Mouse (Mus musculus): ENCODE measurements around the gene Sds.

Gene Sds

GRCm38 (mm10) chr5:120476296-120476695 lies at the start of gene Sds:
Gene Sds (plus strand): TSS chr5:120476526.
- no peak for DNase-seq (ENCODE audit: low spot score in 2 of 2)

DNA sequence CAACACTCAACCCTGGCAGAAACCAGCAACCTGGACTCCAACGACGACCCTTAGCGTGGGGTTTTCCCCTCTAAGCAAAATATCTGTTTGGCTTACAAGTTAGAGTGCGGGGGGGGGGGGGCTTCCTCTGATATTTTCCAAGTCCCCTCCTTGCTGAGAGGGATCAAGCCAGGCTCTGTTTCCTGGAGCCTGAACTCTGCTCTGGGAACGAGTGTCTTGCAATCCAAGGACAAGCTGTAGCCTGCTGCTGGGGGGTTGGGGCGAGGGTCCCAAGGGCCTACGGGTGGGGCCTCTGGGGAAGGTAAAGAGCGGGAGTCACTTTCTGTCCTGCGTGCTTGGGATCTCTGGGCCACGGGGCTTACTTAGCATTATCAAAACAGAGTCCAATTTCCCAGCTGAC lies 49.8 kb upstream of the Sds start:
- DNase-seq (ENCODE audit: low spot score in 2 of 2) = no peak

- DNase-seq (ENCODE audit: low spot score in 2 of 2) = no peak
Observed at GRCm38 (mm10) chr5:120427451-120427938, 48.8 kb upstream of the Sds start.

GRCm38 (mm10) chr5:120428189-120428838 lies 48.0 kb upstream of the Sds start:
- DNase-seq (ENCODE audit: low spot score in 2 of 2) = no peak

- DNase-seq (ENCODE audit: low spot score in 2 of 2) = no peak
Observed at GRCm38 (mm10) chr5:120428990-120429389, 47.3 kb upstream of the Sds start.

DNA sequence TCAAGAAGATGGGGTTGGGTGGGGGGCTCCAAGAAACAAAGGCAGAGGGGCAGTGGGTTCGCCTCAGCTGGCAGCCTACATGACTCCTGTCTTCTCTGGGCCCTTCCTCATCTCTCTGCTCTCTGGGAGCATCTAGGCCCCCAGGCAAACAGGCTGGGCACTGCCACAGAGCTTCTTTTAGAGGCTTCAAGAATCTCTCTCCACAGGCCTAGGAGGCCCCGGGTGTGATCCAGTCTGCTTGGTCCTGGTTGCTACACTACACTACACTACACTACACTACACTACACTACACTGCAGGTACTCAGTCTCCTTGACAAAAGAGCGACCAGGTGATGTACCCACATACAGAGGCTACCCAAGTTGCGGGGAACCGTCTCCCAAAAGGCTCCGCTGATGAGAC lies 46.6 kb upstream of the Sds start:
- no peak for DNase-seq (ENCODE audit: low spot score in 2 of 2)

DNA sequence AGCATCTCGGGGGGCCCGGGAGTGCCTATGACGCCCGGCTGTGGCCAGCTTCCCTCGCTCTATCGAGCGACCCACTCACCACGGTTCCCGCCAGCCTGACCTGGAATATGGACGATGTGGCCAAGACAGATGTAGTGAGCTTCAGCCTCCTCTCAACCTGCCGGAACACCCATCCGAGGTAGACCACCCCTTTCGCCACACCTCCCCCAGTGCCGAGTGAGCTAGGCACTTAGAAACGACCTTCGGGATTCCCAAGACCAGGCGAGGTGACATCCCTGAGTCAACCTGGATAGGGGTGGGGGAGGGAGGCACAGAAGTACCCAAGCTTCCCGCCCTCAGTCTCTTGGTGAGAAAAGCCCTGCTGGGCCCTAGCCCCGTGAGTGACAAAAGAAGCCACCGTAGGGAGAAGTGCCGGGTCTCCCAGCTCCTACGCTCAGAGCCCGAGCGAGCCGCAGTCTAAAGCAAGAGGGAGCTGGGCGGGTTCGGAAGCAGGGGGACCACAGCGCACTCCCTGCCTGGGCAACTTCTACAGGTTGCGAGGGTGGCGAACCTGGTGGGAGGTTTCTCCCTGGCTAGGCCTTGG lies 45.2 kb upstream of the Sds start:
- no peak for DNase-seq (ENCODE audit: low spot score in 2 of 2)

DNA sequence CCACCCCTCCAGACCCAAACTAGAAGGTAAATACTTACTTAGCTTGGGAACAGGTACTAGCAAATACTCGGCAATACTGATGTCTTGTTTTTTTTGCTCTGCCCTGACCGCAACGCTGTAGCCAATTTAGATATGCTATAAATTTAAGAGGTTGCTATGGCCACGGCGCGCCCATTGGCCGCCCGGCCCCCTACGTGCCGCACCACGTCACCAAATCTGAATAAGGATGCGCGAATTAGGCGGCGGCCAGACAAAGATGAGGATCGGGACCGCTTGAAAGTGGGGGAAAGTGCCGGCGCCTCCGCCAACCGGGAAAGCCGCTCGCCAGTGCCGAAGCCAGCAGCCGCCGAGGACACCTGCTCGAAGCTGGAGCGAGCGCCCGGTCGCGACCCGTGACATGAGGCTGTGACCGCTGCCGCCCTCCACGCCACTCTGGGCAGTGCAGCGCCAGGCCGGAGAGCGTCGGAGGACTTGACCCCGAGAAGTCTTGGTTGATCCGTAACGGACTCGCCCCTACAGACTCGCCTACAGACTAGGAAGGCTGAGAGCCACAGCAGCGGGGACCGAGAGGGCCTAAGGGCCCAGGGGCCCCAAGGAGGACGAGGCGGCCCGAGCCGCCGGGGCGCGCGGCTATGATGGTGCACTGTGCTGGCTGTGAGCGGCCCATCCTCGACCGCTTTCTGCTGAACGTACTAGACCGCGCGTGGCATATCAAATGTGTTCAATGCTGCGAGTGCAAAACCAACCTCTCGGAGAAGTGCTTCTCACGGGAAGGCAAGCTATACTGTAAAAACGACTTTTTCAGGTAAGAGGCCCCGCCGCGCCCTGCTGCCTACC lies 44.5 kb upstream of the Sds start, which contains the start of gene Lhx5:
TSS of gene Lhx5 (plus strand) at position 51 of the 837 bp plus-strand sequence.
- DNase-seq (ENCODE audit: low spot score in 2 of 2) = peak in 1 of 2 experiments; percentile 51

DNA sequence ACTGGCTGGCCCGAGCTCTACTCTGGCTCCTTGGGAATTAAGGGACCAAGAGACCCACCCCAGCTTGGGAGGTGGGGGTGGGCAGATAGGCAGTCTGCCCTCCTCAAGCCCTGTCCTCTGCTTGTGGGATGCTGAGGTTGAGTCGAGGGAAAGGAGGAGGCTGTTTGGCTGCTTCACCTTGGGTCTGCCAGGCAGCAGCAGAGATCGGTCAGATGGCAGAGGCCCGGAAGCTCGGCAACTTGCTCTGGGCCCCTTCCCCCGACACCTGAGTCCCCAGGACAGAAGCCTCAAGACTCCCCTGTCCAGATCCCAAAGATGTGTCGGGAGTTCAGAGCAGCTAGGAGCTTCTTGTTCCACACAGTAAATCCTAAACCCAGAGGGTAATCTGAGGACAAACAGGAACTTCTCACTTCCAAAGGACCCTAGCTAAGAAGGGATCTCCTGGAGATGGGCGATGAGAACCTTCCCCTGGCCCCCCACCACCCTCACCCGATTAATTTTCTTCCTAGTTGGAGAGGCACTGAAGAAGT lies 43.8 kb upstream of the Sds start:
- DNase-seq (ENCODE audit: low spot score in 2 of 2) = no peak

GRCm38 (mm10) chr5:120433135-120433760 lies 43.1 kb upstream of the Sds start:
- DNase-seq (ENCODE audit: low spot score in 2 of 2) = no peak

DNA sequence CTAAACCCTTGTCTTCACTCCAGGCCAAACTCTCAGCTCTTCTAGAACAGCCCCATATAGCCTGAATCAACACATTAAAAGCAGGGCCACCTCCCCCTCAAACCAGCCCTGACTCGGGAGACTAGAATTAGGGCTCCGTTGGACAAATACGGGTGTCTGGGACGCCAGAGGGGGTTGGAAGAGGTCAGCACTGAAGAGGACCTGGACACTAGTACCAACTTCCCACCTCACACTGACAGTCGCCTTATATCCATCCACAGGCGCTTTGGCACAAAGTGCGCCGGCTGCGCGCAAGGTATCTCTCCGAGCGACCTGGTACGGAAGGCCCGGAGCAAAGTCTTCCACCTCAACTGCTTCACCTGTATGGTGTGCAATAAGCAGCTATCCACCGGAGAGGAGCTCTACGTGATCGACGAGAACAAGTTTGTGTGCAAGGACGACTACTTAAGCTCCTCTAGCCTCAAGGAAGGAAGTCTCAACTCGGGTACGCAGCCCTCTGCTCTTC lies 42.0 kb upstream of the Sds start:
- DNase-seq (ENCODE audit: low spot score in 2 of 2) = no peak

GRCm38 (mm10) chr5:120435006-120435681 lies 41.2 kb upstream of the Sds start:
- DNase-seq (ENCODE audit: low spot score in 2 of 2) = no peak

- no peak for DNase-seq (ENCODE audit: low spot score in 2 of 2)
Observed at GRCm38 (mm10) chr5:120435731-120436501, 40.4 kb upstream of the Sds start.

DNA sequence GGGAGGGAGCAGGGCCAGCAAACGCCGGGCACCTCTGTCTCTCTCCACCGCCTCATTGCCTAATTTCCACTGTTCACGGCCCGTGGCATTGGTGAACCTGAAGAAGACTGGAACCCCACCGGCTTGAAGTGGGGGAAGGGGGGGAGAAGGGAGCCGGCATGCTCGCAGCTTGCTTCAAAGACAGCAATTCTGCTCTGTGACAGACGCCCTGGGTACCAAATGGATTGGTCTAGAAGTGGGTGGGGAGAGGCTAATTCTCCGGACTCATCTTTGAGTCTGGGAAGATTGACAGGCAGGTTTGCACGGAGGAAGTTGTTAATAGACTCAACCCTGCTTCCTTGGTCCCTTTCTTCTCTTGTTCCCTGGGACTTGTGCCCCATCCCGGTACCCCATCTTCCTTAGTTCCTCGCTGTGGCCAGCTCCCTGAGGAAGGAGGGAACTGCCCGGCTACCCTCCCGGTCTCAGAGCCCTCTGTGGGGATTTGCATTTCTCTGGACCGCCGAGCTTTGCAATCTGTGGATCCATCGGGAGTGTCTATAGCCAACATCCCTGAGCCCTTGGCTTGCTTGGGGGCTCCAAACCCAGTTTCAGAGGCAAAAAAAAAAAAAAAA lies 39.3 kb upstream of the Sds start:
- DNase-seq (ENCODE audit: low spot score in 2 of 2) = no peak

- no peak for DNase-seq (ENCODE audit: low spot score in 2 of 2)
Observed at GRCm38 (mm10) chr5:120437539-120437938, 38.8 kb upstream of the Sds start.

DNA sequence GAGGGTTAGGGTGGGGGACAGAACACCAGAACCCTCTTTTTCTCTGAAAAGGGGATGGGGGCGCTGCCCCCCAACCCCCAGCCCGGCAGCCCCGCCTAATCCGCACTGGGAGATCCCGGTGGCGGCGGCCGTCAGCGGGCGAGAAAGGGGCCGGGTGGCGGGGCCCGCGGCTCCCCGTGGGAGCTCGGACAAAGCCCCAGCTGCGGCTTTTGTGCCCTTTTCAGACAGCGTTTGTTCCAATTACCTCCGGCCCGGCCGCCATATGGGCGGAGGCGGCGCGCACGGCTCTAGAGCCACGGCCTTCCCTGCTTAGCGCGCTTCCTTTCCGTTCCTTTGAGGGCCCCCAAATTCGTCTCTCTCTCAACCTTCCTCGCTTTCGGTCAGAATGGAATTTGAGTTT lies 38.3 kb upstream of the Sds start:
- no peak for DNase-seq (ENCODE audit: low spot score in 2 of 2)

GRCm38 (mm10) chr5:120438469-120438868 lies 37.9 kb upstream of the Sds start:
- DNase-seq (ENCODE audit: low spot score in 2 of 2) = no peak

DNA sequence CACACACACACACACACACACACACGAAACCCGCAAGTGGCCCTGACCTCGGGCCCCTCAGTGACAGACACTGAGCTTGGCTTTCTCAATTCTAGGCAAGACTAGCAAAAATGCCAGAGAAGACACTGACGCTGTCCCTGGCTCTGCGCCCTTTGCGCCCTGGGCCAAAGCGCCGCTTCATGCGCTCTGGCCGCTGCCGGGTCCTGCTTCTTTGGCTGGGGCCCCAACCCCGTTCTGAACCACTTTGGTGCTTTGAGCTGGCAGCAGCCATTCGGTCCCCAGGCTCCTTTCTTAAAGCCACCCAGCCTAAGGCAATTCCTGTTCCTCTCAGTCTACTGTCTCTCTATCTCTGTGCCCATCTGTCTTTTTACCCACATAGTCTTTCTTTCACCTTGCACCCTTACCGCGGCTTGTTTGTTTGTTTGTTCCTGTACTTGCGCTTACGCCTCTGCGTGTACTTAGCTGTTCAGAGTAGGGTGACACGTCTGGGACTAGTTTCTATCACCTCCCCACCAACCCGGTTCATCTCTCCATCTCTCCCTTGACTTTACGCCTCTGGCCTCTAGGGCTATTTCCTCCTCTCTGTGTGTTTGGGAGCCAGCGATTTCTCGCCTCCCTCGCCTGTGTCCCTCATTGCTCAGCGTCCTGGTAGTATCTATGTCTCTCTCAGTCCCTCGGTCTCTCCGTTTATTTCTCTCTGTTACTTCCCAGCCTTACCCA lies 37.2 kb upstream of the Sds start:
- DNase-seq (ENCODE audit: low spot score in 2 of 2) = no peak
